Mouse (Mus musculus): Measurements from ENCODE around the gene Opcml. TPM values are rescaled to one million over a fixed set of nuclear protein-coding genes. Genes with fewer than 3 reads are reported as not detected.
A peak's percentile ranks its signal among the peaks of the same experiment; 100 is the strongest.

Opcml gene
- polyA plus RNA-seq, 1 experiment: 94.7 TPM

DNA sequence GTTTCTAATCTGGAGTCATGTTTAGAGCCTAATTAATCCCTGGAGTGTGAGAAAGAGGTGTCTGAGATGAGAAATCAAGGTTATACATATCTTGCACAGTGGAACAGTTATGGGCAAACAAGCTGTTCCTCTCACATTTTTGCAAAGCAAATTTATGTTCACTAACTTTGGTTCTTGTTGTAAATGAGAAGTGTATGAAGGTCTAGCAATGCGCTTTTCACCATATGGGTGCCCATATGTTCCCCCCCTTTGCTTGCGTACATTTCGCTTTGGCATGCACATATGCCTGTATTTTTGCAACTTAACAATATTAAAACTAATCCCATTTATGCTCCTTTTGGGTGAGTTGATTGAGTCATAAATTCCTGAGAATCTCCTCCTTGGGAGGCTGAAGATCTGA lies 1031.5 kb downstream of the Opcml start:
- DNase-seq (ENCODE audit: extremely low spot score in 1 of 2, low spot score in 1 of 2): peak; percentile 79 to 87

DNA sequence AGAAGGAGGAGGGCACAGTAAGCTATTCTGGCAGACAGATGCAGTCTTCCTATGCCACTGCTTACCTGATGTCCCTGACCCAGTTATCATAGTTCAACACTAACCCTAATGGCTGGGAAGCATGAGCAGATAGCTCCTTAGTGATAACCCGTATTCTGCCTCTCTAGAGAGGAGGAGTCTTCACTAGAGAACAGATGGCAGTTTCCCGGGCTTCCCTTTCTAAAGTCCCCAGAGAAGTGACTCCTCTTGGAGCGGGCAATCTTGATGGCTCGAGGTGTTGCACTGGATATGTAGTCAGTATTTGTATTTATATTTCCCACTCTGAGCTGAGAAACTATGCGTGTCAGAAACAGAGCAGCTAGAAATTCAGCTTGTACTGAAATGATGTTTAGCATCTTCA lies 1031.9 kb downstream of the Opcml start:
- peak in 1 of 2 experiments; percentile 31 for DNase-seq (ENCODE audit: extremely low spot score in 1 of 2, low spot score in 1 of 2)

DNA sequence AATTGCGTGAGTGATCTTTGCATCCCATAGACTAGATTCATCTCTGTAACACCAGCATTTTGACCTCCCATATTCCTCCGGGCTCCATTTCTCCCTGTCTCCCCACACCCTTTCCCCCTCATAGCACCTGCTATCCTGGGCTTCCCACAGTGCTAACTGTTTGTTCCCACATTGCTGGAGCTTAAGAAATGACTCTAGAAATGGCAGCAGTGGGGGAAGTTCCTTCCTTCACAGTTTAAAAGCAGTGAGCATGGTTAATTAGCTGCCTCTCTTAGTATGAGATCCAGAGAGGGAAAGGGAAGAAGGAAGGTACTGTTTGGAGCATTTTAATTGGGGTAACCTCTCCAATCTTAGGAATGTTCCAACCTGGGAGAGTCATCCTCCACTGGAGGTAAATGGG lies 1035.2 kb downstream of the Opcml start:
- peak; percentile 24 to 57 for DNase-seq (ENCODE audit: extremely low spot score in 1 of 2, low spot score in 1 of 2)

GRCm38 (mm10) chr9:28845961-28846570 lies 1055.5 kb downstream of the Opcml start:
- peak; percentile 18 to 55 for DNase-seq (ENCODE audit: extremely low spot score in 1 of 2, low spot score in 1 of 2)

- DNase-seq (ENCODE audit: extremely low spot score in 1 of 2, low spot score in 1 of 2): peak in 1 of 2 experiments; percentile 66
Observed at GRCm38 (mm10) chr9:28855826-28856225, 1065.3 kb downstream of the Opcml start.

DNA sequence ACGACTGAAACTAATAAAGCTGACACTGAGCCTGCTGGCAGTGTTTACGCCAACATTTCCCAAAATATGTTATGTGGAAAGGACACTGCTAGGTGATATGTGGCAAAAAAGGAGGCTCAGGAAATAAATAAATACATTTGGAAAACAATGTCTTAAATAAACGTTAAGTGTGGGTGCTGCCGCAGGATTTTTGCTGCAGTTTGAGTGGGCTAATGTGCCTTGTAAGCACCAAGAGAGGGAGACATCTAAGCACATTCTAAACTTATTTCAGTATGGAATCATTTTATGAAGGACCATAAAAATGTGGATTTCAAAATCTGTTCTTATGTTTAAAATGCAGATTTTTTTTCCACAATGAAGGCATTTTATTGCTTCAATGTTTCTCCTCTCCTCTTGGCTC lies 1071.4 kb downstream of the Opcml start:
- peak in 1 of 2 experiments; percentile 35 for DNase-seq (ENCODE audit: extremely low spot score in 1 of 2, low spot score in 1 of 2)

DNA sequence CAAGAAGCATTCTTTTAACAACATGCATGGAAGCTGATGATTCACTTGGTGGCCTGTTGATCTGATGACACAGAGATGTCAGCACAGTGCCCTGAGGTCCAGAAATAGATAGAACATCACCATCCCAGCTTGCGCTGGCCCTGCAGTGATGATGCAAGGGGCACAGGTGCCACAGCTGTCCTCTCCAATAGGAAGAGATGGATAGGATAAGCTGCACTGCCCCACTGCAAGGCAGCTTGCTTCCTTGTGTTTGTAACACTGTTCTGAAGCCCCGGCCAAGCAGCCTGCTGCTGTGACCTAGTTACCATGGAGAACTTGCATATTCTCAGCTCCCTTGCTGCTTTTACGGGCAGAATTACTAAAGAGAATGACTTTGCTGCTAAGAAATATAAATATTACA lies 1076.7 kb downstream of the Opcml start:
- DNase-seq (ENCODE audit: extremely low spot score in 1 of 2, low spot score in 1 of 2): peak; percentile 20 to 56

DNA sequence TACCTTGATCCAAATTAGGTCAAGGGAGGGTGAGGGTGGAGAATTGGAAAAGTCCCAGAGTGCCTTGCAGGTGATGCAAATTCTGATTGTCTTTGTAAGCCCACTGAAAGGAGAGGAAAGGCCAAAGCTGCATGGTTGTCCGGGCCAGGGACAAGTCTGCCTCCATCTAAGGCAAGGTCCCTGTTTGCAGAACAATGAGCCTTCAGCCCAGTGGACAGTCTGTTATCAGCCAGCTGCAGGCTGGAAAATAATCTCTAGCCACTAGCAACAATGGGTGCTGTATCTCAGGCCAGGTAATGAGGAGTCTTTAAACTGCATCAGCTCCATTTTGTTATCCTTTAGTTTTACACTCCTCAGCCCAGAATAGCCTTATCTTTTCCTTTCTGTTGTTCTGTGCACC lies 1079.9 kb downstream of the Opcml start:
- DNase-seq (ENCODE audit: extremely low spot score in 1 of 2, low spot score in 1 of 2): no peak

DNA sequence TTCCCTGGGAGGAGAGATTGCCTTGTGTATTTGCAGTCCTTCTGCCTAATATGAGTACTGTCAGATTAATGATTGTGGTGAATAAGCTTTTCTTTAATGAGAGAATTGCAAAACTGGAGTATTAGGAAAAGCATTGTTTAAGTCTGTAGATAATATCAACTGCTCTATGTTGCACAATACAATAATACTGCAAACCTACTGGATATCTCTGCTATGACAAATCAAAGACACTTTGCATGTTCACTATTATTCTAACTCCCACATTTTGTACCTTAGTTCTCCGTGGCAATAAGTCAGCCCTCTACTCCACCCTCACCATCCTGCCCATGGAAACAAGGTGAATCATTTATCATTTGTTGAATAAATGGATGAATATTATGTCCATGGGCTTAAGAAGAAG lies 1092.0 kb downstream of the Opcml start:
- no peak for DNase-seq (ENCODE audit: extremely low spot score in 1 of 2, low spot score in 1 of 2)

DNA sequence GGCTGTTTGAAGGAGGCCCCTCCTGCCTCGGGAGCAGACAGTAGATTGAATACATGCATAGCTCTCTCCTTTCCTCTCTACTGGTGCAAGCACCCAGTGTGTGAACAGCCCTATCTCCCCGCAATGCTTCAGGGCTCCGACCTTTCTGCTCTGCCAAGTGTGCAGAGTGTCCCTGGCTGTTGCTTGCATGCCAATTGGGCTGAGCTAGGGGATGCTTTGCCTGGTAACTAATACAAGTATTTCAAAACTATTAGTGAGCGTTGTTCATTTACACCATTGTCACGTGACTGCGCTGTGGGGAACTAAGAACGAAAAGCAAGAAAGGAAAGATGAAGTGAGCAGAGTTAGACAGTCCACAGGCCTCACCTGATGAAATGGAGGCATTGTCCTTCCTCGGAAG lies 1101.0 kb downstream of the Opcml start:
- no peak for DNase-seq (ENCODE audit: extremely low spot score in 1 of 2, low spot score in 1 of 2)

DNA sequence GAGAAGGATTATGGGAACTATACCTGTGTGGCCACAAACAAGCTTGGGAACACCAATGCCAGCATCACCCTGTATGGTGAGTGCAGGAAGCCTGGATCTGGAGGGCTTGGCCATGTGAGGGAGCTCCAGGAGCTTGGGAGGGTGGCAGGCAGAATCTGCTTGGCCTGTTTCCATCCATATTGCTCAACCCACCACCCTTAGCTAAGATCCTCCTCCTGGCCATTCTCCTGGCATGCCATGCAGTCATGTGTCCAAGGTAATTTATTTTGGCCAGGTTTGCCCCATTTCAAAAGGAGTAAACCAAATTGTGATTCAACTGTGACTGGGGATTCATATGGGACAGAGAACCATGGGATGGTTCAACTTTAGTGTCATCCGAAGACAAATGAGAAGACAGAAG lies 1112.7 kb downstream of the Opcml start:
- DNase-seq (ENCODE audit: extremely low spot score in 1 of 2, low spot score in 1 of 2): no peak

DNA sequence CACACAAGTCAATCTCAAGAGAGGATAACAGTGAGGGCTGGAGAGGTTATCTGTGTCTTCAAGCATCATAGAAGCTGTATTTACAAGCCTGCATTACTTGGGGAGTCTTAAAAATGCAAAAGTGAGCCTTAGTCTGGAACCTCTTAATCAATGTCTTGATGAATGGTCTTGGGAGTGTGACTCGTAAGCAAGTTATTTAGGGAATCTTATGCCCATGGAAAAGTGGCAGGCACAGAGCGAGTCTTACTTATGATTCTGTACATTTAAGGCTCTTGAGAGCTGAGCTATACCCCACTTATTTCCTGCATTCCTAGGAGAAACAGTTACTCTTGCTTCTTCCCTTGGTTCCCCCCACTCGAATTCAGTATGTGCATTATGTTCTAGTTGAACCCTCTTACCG lies 1119.2 kb downstream of the Opcml start:
- no peak for DNase-seq (ENCODE audit: extremely low spot score in 1 of 2, low spot score in 1 of 2)

DNA sequence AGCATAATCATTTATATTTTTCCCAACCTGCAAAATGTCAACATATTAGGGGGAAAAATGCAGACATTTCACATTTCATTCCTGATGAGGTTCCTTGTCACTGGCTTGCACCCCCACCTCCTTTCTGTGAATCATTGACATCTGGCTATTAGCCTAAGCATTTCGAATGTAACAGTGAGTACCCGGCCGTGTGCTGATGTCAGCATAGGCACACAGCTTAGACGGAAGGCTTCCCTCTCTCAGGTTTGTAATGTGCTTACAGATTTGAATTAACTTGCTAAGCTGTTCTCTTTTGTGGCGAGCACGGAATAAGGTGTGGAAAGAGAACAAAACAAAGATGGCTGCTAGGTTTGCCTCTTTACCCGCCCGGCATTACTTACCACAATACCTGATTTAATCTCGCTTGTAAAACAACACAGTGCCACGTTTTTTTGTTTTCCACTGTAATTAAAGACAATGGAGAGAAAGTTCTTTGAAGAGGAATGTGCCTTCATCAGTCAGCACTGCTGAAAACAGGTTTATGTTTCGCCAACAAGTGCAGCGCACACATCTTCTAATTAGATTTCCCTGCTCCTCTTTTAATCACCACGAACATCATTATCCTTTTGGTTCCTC lies 1121.1 kb downstream of the Opcml start:
- no peak for DNase-seq (ENCODE audit: extremely low spot score in 1 of 2, low spot score in 1 of 2)

DNA sequence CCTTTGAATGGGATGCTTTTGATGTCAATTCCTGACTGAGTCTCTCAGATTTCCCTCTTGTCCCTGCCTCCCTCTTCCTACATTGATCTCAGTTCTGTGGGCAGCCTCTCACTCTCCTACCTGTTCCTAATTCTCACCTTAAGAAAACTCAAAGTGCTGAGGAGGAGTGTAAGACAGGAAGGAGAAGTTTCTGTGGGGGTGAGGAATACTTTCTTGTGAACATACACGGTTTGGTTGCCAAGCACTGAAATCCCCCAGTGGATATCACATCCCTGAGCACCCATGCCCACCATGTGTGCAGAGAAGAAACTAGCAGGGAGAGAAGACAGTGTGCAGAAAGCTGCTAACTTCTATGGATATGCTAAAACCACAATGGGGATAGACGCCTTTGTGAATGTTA lies 1141.5 kb downstream of the Opcml start:
- peak; percentile 34 to 57 for DNase-seq (ENCODE audit: extremely low spot score in 1 of 2, low spot score in 1 of 2)

DNA sequence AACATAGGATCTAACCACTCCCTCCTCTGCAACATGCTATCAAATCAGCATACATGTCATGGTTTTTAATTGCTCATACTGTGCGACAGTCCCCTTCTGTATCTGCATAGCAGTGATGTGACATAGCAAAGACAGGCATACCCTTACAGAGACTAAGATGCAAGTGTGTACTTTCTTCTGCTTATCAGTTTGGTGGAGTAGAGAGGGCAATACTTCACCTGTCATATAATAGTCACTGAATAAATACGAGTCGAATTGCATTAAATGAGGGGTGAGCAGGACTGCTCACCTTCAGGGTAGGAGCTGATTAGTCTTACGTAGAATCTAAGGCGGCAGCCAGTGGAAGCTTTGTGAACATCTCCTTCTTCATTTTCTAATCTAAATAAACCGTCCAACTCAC lies 1146.6 kb downstream of the Opcml start:
- no peak for DNase-seq (ENCODE audit: extremely low spot score in 1 of 2, low spot score in 1 of 2)

DNA sequence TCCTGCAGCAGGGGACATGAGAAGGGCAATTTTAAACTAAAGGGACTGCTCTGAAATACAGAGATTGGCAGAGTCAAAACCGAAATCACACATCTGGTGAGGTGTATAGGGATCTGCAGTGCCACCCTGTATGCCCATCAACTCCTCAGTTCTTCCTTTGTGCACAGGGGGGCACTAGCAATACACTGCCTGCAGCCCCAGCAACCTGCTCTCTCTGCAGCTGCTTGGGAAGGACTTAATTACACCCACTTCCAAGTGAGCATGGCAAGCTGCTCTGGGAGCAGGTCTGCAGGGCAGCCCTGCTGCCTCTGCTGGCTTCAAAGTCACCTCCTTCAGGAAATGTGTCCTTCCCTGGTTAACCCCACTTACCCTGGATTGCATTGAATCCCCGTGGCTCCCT lies 1147.4 kb downstream of the Opcml start:
- peak in 1 of 2 experiments; percentile 51 for DNase-seq (ENCODE audit: extremely low spot score in 1 of 2, low spot score in 1 of 2)

DNA sequence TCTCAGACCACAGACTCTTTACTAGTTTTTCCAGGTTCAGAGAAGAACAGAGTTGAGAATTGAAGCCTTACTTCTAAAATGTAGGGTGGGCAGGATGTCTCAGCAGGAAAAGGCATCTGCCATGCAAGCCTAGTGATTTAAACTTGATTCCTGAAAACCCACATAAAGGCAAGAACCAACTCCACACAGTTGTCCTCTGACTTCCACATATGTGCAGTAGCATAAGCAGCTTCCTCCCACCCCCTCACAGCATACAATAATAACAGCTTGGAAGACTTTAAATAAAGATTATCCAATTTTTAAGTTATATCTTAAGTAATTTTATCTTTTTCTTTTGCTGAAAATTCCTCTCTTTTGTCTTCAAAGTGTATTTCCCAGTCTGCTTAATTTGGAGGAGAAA lies 1150.3 kb downstream of the Opcml start:
- peak in 1 of 2 experiments; percentile 32 for DNase-seq (ENCODE audit: extremely low spot score in 1 of 2, low spot score in 1 of 2)

DNA sequence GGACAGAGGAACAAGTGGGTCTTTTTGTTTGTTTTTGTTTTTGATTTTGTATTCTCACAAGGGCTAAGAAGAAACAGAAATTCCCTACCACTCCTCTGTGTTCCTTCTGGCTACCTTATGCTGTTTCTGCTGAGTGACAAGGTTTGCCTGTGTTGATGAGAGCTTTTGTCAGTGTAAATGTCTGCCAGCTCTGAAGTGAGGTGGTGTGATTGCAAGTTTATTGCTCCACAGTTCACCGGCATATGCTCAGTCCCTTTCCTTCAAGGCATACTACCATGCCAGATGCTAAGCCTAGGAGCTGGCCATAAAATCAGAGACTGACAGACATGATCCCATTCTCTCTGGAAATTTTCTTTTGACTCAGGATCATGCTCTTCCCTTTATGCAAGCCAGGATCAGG lies 1178.9 kb downstream of the Opcml start:
- no peak for DNase-seq (ENCODE audit: extremely low spot score in 1 of 2, low spot score in 1 of 2)
